Mouse (Mus musculus) liver, adult 2 months (tissue): ENCODE results near the gene Cad.
"Not testable (repeated sequence)": the region's sequence is repeated elsewhere in the genome, so short reads cannot be mapped to it uniquely, and the experiment has no call there.

ENCODE experiments used
- CTCF ChIP-seq: fragments of 200-500 bp; IDR thresholded peaks from 2 replicates; pipeline ENCODE4 v1.5.1; 2011; ENCODE audit warnings: low read depth, low read length, control low read depth
- POLR2A ChIP-seq: fragments of 200-500 bp; IDR thresholded peaks from 2 replicates; pipeline ENCODE4 v1.6.1; 2011; ENCODE audit warnings: low read length, control low read depth; ENCODE audit not compliant: insufficient read depth; ENCODE audit errors: extremely low read depth

DNA sequence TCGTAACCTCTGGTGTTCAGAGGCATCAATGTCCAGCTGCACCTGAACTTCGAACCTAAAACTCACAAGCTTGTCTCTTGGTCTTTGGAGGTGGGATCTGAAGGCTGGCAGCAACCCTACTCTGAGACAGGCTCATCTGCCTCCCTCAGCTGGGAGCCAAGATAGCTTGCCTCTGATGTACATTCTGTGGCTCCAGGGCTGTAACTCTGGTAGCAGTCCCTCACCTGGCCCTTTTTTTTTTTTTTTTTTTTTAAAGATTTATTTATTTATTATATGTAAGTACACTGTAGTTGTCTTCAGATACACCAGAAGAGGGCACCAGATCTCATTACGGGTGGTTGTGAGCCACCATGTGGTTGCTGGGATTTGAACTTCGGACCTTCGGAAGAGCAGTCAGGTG, 32.8 kb upstream of the Cad start:
- TF ChIP-seq CTCF, POLR2A: not testable (repeated sequence)
